Mouse (Mus musculus) CH12.LX (cell line): Measurements from ENCODE around the gene Vwa3a.

Experiments
- ELF1 ChIP-seq: IDR thresholded peaks from 2 replicates; pipeline ENCODE4 v1.6.1; 2014; ENCODE audit warnings: low read depth, mild to moderate bottlenecking, inconsistent platforms, low read length, improper control_type of control experiment
- ETS1 ChIP-seq: conservative IDR thresholded peaks from 2 replicates; pipeline ENCODE4 v1.6.1; 2012; ENCODE audit warnings: low read depth, mild to moderate bottlenecking, inconsistent platforms, low read length, improper control_type of control experiment, moderate library complexity
- NELFE ChIP-seq: IDR thresholded peaks from 2 replicates; pipeline ENCODE4 v1.6.1; 2011; ENCODE audit warnings: low read depth, low read length, improper control_type of control experiment
- POLR2A ChIP-seq: IDR thresholded peaks from 2 replicates; pipeline ENCODE4 v1.6.1; 2011; ENCODE audit warnings: low read depth, mild to moderate bottlenecking, improper control_type of control experiment, low read length

DNA sequence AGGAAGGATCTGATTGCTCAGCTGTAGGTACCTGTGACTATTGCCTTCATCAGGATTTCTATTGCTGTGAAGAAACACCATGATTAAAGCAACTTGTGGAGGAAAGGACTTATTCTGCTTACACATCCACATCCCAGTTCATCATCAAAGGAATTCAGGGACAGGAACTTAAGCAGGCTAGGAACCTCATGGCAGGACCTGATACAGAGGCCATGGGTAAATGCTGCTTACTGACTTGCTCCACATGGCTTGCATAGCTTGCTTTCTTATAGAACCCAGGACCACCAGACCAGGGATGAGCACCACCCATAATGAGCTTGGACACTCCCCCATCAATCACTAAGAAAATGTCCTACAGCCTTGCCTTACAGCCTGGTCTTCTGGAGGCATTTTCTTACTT is 9.4 kb downstream of the Vwa3a start:
- TF ChIP-seq POLR2A = no peak
- no peak for TF ChIP-seq ETS1
- no peak for TF ChIP-seq NELFE
- TF ChIP-seq ELF1 = no peak
